Mouse (Mus musculus) granulocyte monocyte progenitor cell, adult 5-6 weeks (primary cell): ENCODE data around the gene Acin1. TPM values are rescaled to one million over a fixed set of nuclear protein-coding genes. Genes with fewer than 3 reads are reported as not detected.
A peak's percentile ranks its signal among the peaks of the same experiment; 100 is the strongest.

ENCODE experiments used
- ATAC-seq: replicated peaks from 2 replicates; pipeline ENCODE4 v1.8.0; 2016; ENCODE audit warnings: mild to moderate bottlenecking, moderate TSS enrichment, inconsistent platforms; ENCODE audit not compliant: poor library complexity, severe bottlenecking
- total RNA-seq, 2 experiments: library from RNA; stranded (forward) in 1 of 2; stranded (reverse) in 1 of 2; fragments of 200-712, 200-1000 nt in 1 of 2; fragments of >200 nt in 1 of 2; fragmentation: Nextera tagmentation in 1 of 2; gene quantifications; 2 replicates each; pipeline ENCODE4 v1.2.3; 2014 to 2017

Acin1 gene
- total RNA-seq (2014; fragmentation: Nextera tagmentation) (236 and 252 TPM in 2 replicates), total RNA-seq (2017) (198 and 208 TPM in 2 replicates)

GRCm38 (mm10) chr14:54686522-54687143 lies at the start of gene Acin1:
TSS of gene Acin1 (minus strand) at chr14:54686931.
- peak; percentile 79 for ATAC-seq

GRCm38 (mm10) chr14:54735221-54735620 lies 48.5 kb upstream of the Acin1 start:
- no peak for ATAC-seq

- ATAC-seq, result no peak
Observed at GRCm38 (mm10) chr14:54734004-54734403, 47.3 kb upstream of the Acin1 start.

GRCm38 (mm10) chr14:54732206-54732605 lies 45.5 kb upstream of the Acin1 start:
- no peak for ATAC-seq

- ATAC-seq, result no peak
Observed at GRCm38 (mm10) chr14:54730305-54730704, 43.6 kb upstream of the Acin1 start.

- no peak for ATAC-seq
Observed at GRCm38 (mm10) chr14:54728823-54729653, 42.3 kb upstream of the Acin1 start.

GRCm38 (mm10) chr14:54727565-54727964 lies 40.8 kb upstream of the Acin1 start:
- ATAC-seq, result no peak

GRCm38 (mm10) chr14:54724049-54724448 lies 37.3 kb upstream of the Acin1 start:
- ATAC-seq, result peak; percentile 17; the same call in 1 of the 2 replicates

- no peak for ATAC-seq
Observed at GRCm38 (mm10) chr14:54721711-54722110, 35.0 kb upstream of the Acin1 start.

GRCm38 (mm10) chr14:54720654-54721350 lies 34.1 kb upstream of the Acin1 start:
- no peak for ATAC-seq

GRCm38 (mm10) chr14:54720041-54720440 lies 33.3 kb upstream of the Acin1 start:
- ATAC-seq, result no peak

- ATAC-seq, result no peak
Observed at GRCm38 (mm10) chr14:54715402-54715801, 28.7 kb upstream of the Acin1 start.

- peak; percentile 43 for ATAC-seq
Observed at GRCm38 (mm10) chr14:54714617-54715081, 27.9 kb upstream of the Acin1 start.

- peak; percentile 46 for ATAC-seq
Observed at GRCm38 (mm10) chr14:54714121-54714520, 27.4 kb upstream of the Acin1 start.

- peak; percentile 59 for ATAC-seq
Observed at GRCm38 (mm10) chr14:54712861-54713260, 26.1 kb upstream of the Acin1 start.

GRCm38 (mm10) chr14:54712074-54712473 lies 25.3 kb upstream of the Acin1 start, which contains the start of gene Cebpe:
TSS of gene Cebpe (minus strand) at chr14:54712174.
- ATAC-seq, result peak; percentile 46

GRCm38 (mm10) chr14:54709054-54709453 lies 22.3 kb upstream of the Acin1 start:
- no peak for ATAC-seq

- ATAC-seq, result peak; percentile 72
Observed at GRCm38 (mm10) chr14:54706589-54707320, 20.0 kb upstream of the Acin1 start.

- ATAC-seq, result peak; percentile 66
Observed at GRCm38 (mm10) chr14:54705844-54706243, 19.1 kb upstream of the Acin1 start.

GRCm38 (mm10) chr14:54703207-54703606 lies 16.5 kb upstream of the Acin1 start:
- 0 out of 2 replicates have a peak, but pooled peaks have one; percentile 13 for ATAC-seq
